Mouse (Mus musculus): Measurements from ENCODE around the gene Dzip1. TPM values are rescaled to one million over a fixed set of nuclear protein-coding genes. Genes with fewer than 3 reads are reported as not detected.

Dzip1 gene
- 6.8 and 7.3 TPM in 2 replicates for polyA plus RNA-seq (2014; fragmentation: Nextera tagmentation; extraction: Ambion mirVana)

DNA sequence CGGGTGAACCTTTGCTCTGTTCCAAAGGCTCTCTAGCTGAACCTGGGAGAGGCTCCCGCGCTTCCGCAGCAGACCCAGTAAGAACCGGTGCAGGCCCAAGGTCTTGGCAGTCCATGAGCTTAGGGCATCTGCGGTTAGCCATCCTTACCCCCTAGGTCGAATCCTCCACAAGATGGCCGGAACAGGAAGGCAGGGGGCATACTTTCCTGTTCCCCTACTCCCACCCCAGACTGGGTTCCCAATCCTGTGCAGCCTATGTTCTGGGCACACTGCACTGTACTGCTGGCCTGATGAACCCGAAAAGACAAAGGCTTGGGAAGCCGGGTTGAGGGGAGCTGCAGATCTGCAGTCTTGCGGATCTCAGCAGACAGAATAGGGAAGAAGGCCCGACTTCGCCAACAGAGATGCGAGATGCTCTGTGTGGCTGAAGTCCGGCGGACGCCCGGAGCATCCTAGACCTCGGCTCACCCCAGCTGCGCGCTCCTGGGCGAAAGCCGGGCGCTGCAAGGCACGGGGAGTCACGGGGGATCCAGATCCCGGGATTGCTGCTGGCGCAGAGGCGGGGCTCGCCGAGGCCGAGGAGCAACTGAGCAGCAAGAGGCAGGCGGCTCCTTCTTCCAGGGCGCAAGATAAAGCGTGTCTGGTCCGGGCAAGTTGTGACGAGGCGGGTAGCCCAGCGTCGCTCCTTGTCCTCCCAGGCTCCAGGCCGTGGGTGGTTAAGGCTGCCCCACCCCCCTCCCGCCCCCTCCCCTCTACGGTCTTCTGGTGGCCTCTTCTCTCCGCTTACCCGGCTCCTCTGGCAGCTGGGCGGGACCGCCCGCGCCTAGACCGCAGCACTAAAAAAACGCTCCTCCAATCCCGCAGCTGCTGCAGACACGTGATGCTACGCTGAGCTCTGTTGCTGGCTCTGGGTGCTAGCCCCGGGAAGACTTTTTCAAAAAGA is at the start of gene Dzip1:
Dzip1 (minus strand) TSS at position 788 of the 943 bp plus-strand sequence.
- Histone ChIP-seq H3K36me3 (ENCODE audit: control insufficient read depth, insufficient read depth, low read length) (no peaks in the 10 kb centered on the region), H3K27me3 (ENCODE audit: control insufficient read depth, insufficient read depth, low read length) (peaks cover 8% of the 10 kb centered on the region; the same call in 1 of the 2 replicates), H3K4me2 (ENCODE audit: low read length) (peak within 1 kb of the TSS; percentile 95), H3K4me1 (ENCODE audit: control insufficient read depth in 2 of 2, insufficient read depth in 2 of 2, low read length in 2 of 2) (peaks cover 12 to 30% of the 10 kb centered on the region in 2 experiments), H3K9ac (ENCODE audit: low read length) (peak within 1 kb of the TSS; percentile 78), H3K9me3 (ENCODE audit: control insufficient read depth, low read length) (no peaks in the 10 kb centered on the region), H3K27ac (replicated peaks in 1 of 2; ENCODE audit: control insufficient read depth in 1 of 2, insufficient read depth in 1 of 2, low read depth in 2 of 2, low read length in 2 of 2) (peak within 1 kb of the TSS; percentile 2 to 64; a peak in 3 of 4 replicates), H3K4me3 (ENCODE audit: control insufficient read depth in 1 of 2, insufficient read depth in 1 of 2, low read depth in 1 of 2, low read length in 2 of 2) (peak within 1 kb of the TSS; percentile 64 to 70)
- 1% methylated on average over 55 of the region's 55 CpGs for WGBS
- peak; percentile 66 for ATAC-seq (ENCODE audit: insufficient number of reproducible peaks, insufficient read depth, low FRiP score, low read depth)

DNA sequence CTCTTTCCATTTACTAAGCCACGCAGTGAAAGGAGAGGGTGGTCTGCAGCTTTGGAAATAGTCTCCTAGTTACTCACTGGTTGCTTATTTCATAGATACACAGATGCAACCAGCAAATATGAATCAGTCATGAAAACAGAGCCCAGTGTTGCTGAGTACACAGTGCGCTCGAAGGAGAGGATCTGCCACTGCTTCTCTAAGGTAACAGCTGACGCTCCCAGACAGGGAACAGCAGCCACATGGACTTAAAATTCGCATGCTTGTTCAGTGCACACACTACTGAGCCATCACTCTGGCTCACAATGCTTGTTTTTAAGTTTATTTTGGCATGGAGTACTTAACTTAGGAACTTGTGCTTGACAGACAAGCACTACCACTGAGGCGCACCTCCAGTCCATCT is 47.0 kb upstream of the Dzip1 start:
- ATAC-seq (ENCODE audit: insufficient number of reproducible peaks, insufficient read depth, low FRiP score, low read depth): no peak
- no peaks in the 10 kb centered on the region for H3K4me1 ChIP-seq (ENCODE audit: control insufficient read depth in 2 of 2, insufficient read depth in 2 of 2, low read length in 2 of 2)
- H3K27me3 ChIP-seq (ENCODE audit: control insufficient read depth, insufficient read depth, low read length): no peaks in the 10 kb centered on the region
- no peak overlapping the region for H3K9ac ChIP-seq (ENCODE audit: low read length)
- no peaks in the 10 kb centered on the region for H3K9me3 ChIP-seq (ENCODE audit: control insufficient read depth, low read length)
- peaks cover 97% of the 10 kb centered on the region for H3K36me3 ChIP-seq (ENCODE audit: control insufficient read depth, insufficient read depth, low read length)
- no peak overlapping the region for H3K4me2 ChIP-seq (ENCODE audit: low read length)
- no peak overlapping the region for H3K27ac ChIP-seq (replicated peaks in 1 of 2; ENCODE audit: control insufficient read depth in 1 of 2, insufficient read depth in 1 of 2, low read depth in 2 of 2, low read length in 2 of 2)
- no peak overlapping the region for H3K4me3 ChIP-seq (ENCODE audit: control insufficient read depth in 1 of 2, insufficient read depth in 1 of 2, low read depth in 1 of 2, low read length in 2 of 2)
- 95% methylated on average over 6 of the region's 6 CpGs for WGBS

DNA sequence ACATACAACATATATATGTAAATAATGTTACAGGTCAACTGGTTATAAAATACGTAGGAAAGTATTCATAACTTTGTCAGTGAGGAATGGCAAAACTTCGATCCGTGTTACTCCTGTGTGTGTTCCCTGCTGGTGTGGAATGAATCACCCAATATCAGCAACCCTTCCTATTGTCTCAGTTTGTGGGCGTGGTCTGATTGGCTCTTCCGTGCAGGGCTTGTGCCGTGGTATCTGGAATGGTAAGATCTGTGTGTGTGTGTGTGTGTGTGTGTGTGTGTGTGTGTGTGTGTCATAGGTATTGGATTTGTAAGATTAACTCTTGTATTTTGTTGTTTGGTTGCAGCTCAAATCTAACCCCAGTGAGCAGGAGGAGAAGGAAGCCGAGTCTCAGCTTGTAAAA is 42.4 kb upstream of the Dzip1 start:
- WGBS: 72% methylated on average over 7 of the region's 7 CpGs
- Histone ChIP-seq H3K4me1 (ENCODE audit: control insufficient read depth in 2 of 2, insufficient read depth in 2 of 2, low read length in 2 of 2) (peaks cover 0 to 4% of the 10 kb centered on the region in 2 experiments; a peak in 2 of 4 replicates), H3K4me3 (ENCODE audit: control insufficient read depth in 1 of 2, insufficient read depth in 1 of 2, low read depth in 1 of 2, low read length in 2 of 2) (no peak overlapping the region), H3K4me2 (ENCODE audit: low read length) (no peak overlapping the region), H3K9ac (ENCODE audit: low read length) (no peak overlapping the region), H3K27me3 (ENCODE audit: control insufficient read depth, insufficient read depth, low read length) (no peaks in the 10 kb centered on the region), H3K27ac (replicated peaks in 1 of 2; ENCODE audit: control insufficient read depth in 1 of 2, insufficient read depth in 1 of 2, low read depth in 2 of 2, low read length in 2 of 2) (no peak overlapping the region), H3K36me3 (ENCODE audit: control insufficient read depth, insufficient read depth, low read length) (peaks cover 57% of the 10 kb centered on the region), H3K9me3 (ENCODE audit: control insufficient read depth, low read length) (no peaks in the 10 kb centered on the region)
- no peak for ATAC-seq (ENCODE audit: insufficient number of reproducible peaks, insufficient read depth, low FRiP score, low read depth)

DNA sequence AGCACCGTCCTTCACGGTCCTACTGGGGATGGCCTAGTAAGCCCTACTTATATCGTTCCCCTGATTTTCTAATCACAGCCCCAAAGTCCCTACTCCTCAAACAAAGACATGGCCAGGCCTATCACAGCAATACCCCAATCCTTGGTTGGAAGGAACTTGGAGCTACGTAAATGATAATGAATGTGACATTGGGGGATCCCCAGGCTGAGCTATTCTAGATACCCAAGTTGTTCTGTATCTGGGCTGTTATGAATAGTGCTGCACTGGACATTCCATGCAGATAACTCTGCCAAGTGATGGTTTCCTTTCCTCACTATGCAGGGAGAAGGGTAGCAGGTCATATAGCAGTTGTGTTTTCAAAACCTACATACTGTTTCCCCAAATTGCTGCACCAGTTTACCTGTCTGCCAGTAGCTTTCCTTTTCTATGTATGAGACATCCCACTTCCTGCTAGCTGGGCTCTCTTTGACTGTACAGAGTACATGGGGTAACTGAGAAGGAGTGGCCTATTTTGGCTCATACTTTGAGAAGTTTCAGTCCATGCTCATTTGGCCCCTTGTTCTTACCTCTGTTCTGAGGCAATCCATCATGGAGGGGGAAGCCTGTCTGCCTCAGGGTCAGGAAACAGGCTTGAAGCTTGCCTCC is 40.2 kb upstream of the Dzip1 start:
- no peak overlapping the region for H3K4me3 ChIP-seq (ENCODE audit: control insufficient read depth in 1 of 2, insufficient read depth in 1 of 2, low read depth in 1 of 2, low read length in 2 of 2)
- no peak overlapping the region for H3K4me2 ChIP-seq (ENCODE audit: low read length)
- ATAC-seq (ENCODE audit: insufficient number of reproducible peaks, insufficient read depth, low FRiP score, low read depth): no peak
- no peaks in the 10 kb centered on the region for H3K9me3 ChIP-seq (ENCODE audit: control insufficient read depth, low read length)
- H3K4me1 ChIP-seq (ENCODE audit: control insufficient read depth in 2 of 2, insufficient read depth in 2 of 2, low read length in 2 of 2): peaks cover 0 to 4% of the 10 kb centered on the region in 2 experiments; a peak in 2 of 4 replicates
- H3K36me3 ChIP-seq (ENCODE audit: control insufficient read depth, insufficient read depth, low read length): peaks cover 57% of the 10 kb centered on the region
- no peaks in the 10 kb centered on the region for H3K27me3 ChIP-seq (ENCODE audit: control insufficient read depth, insufficient read depth, low read length)
- H3K9ac ChIP-seq (ENCODE audit: low read length): no peak overlapping the region
- 75% methylated on average over 4 of the region's 4 CpGs for WGBS
- H3K27ac ChIP-seq (replicated peaks in 1 of 2; ENCODE audit: control insufficient read depth in 1 of 2, insufficient read depth in 1 of 2, low read depth in 2 of 2, low read length in 2 of 2): no peak overlapping the region

DNA sequence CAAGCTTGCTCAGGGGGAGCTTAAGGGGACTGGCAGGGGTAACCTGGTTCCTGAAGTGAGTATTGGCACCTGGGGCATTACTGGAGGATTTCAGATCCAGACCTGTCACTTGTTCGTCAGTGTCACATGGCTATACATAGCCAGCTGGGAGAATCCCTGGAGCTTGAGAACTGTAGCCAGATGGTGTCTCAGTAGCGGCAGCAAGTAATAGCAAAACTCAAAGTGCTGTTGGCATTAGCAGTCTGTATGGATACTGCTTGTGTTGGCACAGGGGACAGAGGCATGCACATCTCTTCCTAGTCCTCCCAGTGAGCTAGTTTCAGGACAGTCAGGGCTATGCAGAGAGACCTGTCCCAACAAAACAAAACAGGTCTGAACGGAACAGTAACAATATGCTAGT is 32.8 kb upstream of the Dzip1 start:
- no peak overlapping the region for H3K4me2 ChIP-seq (ENCODE audit: low read length)
- ATAC-seq (ENCODE audit: insufficient number of reproducible peaks, insufficient read depth, low FRiP score, low read depth): no peak
- H3K4me3 ChIP-seq (ENCODE audit: control insufficient read depth in 1 of 2, insufficient read depth in 1 of 2, low read depth in 1 of 2, low read length in 2 of 2): no peak overlapping the region
- peaks cover 76% of the 10 kb centered on the region for H3K36me3 ChIP-seq (ENCODE audit: control insufficient read depth, insufficient read depth, low read length)
- no peaks in the 10 kb centered on the region for H3K27me3 ChIP-seq (ENCODE audit: control insufficient read depth, insufficient read depth, low read length)
- H3K9me3 ChIP-seq (ENCODE audit: control insufficient read depth, low read length): no peaks in the 10 kb centered on the region
- no peaks in the 10 kb centered on the region for H3K4me1 ChIP-seq (ENCODE audit: control insufficient read depth in 2 of 2, insufficient read depth in 2 of 2, low read length in 2 of 2)
- no peak overlapping the region for H3K27ac ChIP-seq (replicated peaks in 1 of 2; ENCODE audit: control insufficient read depth in 1 of 2, insufficient read depth in 1 of 2, low read depth in 2 of 2, low read length in 2 of 2)
- 83% methylated on average over 3 of the region's 3 CpGs for WGBS
- H3K9ac ChIP-seq (ENCODE audit: low read length): no peak overlapping the region

GRCm38 (mm10) chr14:118951912-118952583 is 26.8 kb upstream of the Dzip1 start:
- ATAC-seq (ENCODE audit: insufficient number of reproducible peaks, insufficient read depth, low FRiP score, low read depth): no peak
- H3K36me3 ChIP-seq (ENCODE audit: control insufficient read depth, insufficient read depth, low read length): peaks cover 22% of the 10 kb centered on the region
- WGBS: 92% methylated on average over 9 of the region's 9 CpGs

GRCm38 (mm10) chr14:118948841-118949240 is 23.6 kb upstream of the Dzip1 start:
- Histone ChIP-seq H3K36me3 (ENCODE audit: control insufficient read depth, insufficient read depth, low read length) (peaks cover 7% of the 10 kb centered on the region), H3K27ac (replicated peaks in 1 of 2; ENCODE audit: control insufficient read depth in 1 of 2, insufficient read depth in 1 of 2, low read depth in 2 of 2, low read length in 2 of 2) (no peak overlapping the region), H3K4me2 (ENCODE audit: low read length) (no peak overlapping the region), H3K9me3 (ENCODE audit: control insufficient read depth, low read length) (no peaks in the 10 kb centered on the region), H3K4me3 (ENCODE audit: control insufficient read depth in 1 of 2, insufficient read depth in 1 of 2, low read depth in 1 of 2, low read length in 2 of 2) (no peak overlapping the region), H3K9ac (ENCODE audit: low read length) (no peak overlapping the region), H3K4me1 (ENCODE audit: control insufficient read depth in 2 of 2, insufficient read depth in 2 of 2, low read length in 2 of 2) (0 out of 4 replicates have a peak, but pooled peaks cover 2 to 5% of the 10 kb centered on the region in 2 experiments), H3K27me3 (ENCODE audit: control insufficient read depth, insufficient read depth, low read length) (no peaks in the 10 kb centered on the region)
- WGBS: 100% methylated on average over 1 of the region's 1 CpGs
- ATAC-seq (ENCODE audit: insufficient number of reproducible peaks, insufficient read depth, low FRiP score, low read depth): no peak

More at GRCm38 (mm10) chr14:118951912-118952583, 26.8 kb upstream of the Dzip1 start:
- H3K27ac ChIP-seq (replicated peaks in 1 of 2; ENCODE audit: control insufficient read depth in 1 of 2, insufficient read depth in 1 of 2, low read depth in 2 of 2, low read length in 2 of 2): no peak overlapping the region
- no peak overlapping the region for H3K4me3 ChIP-seq (ENCODE audit: control insufficient read depth in 1 of 2, insufficient read depth in 1 of 2, low read depth in 1 of 2, low read length in 2 of 2)
- no peak overlapping the region for H3K4me2 ChIP-seq (ENCODE audit: low read length)
- no peak overlapping the region for H3K9ac ChIP-seq (ENCODE audit: low read length)
- no peaks in the 10 kb centered on the region for H3K9me3 ChIP-seq (ENCODE audit: control insufficient read depth, low read length)
- no peaks in the 10 kb centered on the region for H3K27me3 ChIP-seq (ENCODE audit: control insufficient read depth, insufficient read depth, low read length)
- 0 out of 4 replicates have a peak, but pooled peaks cover 0 to 5% of the 10 kb centered on the region in 2 experiments for H3K4me1 ChIP-seq (ENCODE audit: control insufficient read depth in 2 of 2, insufficient read depth in 2 of 2, low read length in 2 of 2)
